Mouse (Mus musculus) urinary bladder, postnatal 10 days (tissue): ENCODE data around the gene St13.

Experiments used
- DNase-seq: peaks from one replicate; pipeline ENCODE4 v3.0.0; 2022; ENCODE audit warnings: low spot score

The St13 gene

DNA sequence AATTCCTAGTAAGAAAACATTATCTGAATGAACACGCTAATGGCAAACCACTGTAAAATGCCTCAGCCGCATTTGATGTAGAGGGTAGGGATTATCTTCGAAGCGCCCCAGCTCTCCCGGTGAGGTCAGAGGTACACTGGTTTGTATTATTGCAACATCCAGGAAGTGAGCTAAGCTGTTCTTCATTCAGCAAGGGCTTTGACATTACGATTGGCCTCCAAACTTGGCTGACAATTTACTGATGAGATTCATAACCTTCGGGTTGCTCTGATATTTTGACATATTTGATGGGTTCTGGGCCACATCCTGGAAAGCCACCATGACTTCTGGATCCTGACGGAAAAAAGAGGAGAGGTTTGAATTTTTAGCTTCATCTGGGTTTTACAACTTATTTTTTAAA is 34.6 kb downstream of the St13 start:
- DNase-seq, result no peak

DNA sequence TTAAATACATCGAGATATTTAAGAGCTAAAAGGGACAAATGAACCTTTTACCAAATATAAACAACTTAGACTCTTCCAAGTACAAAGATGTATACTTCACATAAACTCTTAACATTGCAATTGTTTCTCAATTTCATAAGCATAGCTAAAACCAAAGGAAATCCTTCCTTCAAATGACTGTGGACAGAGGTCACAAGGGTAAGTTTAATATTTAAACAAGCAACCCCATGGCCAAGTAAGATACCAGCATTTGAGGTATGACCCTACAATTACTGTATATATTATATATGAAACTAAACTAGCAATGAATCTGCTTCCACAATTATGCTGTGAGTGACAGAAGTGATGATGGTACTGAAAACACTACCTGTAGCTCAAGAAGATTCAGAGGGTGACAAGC is 35.6 kb downstream of the St13 start:
- DNase-seq, result no peak

- DNase-seq, result no peak
These were observed 37.4 kb downstream of the St13 start for GRCm38 (mm10) chr15:81362501-81362900.

- no peak for DNase-seq
These were observed 38.4 kb downstream of the St13 start for GRCm38 (mm10) chr15:81361417-81362015.

- DNase-seq, result no peak
These were observed 38.9 kb downstream of the St13 start for GRCm38 (mm10) chr15:81361022-81361404.

DNA sequence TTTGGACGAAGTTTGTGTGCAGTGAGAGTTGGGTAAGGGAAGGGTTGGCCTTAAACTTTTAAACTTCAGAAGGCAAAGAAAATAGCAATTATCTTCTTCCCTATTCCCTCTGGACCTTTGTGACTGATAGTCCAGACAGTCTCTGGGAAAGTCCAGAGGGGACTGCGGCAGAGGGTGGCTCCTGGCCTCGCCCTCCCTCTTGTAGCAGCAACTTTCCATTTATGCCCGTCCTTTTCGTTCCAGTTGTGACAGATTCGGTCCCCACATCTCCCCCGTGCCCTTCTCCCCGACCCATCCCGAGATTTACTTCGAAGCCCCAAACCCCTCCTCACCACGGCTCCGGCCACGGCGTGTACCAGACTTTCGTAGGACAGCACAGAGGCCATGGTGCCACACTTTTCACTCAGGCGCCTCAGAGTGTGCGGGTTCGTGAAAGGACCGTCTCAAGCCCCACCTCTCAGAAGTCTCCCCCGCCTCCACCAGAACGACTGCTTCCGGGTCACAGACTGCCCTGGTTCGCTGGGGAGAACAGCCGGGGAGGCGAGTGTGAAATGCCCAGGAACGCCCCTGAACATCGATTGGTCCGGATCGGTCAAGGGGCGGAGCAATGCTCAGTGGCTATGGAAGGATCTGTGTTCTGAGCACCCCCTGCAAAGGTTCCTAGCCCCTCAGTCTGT is 39.4 kb downstream of the St13 start, which contains the start of gene Slc25a17:
Gene Slc25a17 (minus strand): TSS at position 468 of the 677 bp plus-strand sequence.
- peak; percentile 74 for DNase-seq

DNA sequence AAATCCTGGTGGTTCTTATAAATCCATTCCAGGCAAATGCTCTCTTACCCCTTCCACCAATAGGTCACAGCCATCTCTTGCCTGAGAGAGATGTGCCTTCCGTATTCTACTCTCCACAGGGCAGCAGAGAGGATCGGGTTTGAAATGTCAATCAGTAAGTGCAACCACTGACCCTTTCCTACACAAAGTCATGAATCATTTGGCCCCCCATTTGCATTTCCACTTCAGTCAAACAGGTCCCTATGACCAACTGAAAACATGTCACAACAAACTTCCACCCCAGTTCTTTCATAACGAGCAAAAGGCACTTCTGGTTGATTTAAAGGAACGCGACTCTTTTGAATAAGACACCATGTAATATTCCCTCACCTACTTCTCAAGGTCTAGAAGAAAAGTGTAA is 40.5 kb downstream of the St13 start:
- DNase-seq, result no peak

GRCm38 (mm10) chr15:81358943-81359342 is 40.9 kb downstream of the St13 start:
- DNase-seq, result no peak

DNA sequence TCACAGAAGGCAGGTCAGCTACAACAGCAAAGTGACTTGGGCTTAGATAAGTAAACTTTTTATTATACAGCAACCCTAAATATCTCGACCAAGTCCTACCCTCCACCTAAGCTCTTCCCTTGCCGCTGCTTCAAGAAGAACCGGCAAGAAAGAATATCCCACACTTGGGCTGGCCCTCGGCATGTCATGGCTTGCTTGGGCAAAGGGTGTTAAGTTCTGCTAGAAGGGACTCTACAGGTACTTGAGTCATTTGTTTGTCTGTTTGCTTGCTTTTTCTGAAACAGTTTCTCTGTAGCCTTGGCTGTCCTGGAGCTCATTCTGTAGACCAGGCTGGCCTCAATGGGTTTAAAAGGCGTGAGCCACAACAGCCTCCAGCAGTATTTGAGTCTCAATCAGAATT is 42.9 kb downstream of the St13 start:
- no peak for DNase-seq

DNA sequence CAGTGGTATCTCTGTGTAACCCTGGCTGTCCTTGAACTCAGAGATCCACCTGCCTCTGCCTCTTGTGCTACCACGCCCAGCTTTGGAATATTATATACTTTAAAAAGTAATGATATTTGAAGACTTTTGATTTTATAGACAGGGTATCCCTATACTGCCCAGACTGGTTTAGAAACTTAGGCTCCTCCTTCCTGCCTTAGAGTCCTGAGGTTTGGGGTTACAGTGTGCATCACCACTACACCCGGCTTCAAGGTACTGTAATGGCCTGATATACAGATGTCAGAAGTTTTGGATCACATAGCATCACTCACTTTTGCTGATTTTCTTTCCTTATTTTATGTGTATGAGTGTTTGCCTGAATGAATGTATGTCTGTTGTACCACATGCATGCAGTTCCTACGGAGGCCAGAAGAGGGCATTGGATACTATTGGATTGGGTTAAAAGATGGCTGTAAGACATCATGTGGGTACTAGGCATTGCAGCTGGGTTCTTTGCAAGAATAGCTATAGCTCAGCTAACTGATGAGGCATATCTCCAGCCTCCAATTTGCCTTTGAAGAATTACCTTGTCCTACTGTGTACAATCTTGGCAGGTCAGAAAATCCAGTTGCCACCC is 44.6 kb downstream of the St13 start:
- DNase-seq, result no peak

DNA sequence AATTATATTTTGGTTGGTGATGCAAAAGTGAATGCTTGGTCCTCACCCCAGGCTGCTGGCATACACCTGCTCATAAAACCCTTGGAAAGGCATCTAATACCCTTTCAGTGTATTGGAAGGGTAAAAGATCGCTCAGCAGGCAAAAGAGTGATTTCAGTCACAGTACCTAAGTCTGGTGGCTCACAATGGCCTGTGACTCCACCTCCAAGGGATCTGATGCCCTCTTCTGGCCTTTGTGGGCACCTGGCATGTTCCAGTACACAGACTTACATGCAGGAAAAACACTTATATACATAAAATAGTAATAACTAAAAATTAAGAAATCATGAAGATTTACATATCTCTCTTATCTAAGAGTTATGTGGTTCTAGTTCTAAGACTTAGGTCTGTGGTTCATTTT is 47.2 kb downstream of the St13 start:
- DNase-seq, result no peak

GRCm38 (mm10) chr15:81350401-81350800 is 49.5 kb downstream of the St13 start:
- no peak for DNase-seq

GRCm38 (mm10) chr15:81348366-81348765 is 51.5 kb downstream of the St13 start:
- no peak for DNase-seq

- DNase-seq, result no peak
These were observed 52.4 kb downstream of the St13 start for GRCm38 (mm10) chr15:81347466-81347865.

DNA sequence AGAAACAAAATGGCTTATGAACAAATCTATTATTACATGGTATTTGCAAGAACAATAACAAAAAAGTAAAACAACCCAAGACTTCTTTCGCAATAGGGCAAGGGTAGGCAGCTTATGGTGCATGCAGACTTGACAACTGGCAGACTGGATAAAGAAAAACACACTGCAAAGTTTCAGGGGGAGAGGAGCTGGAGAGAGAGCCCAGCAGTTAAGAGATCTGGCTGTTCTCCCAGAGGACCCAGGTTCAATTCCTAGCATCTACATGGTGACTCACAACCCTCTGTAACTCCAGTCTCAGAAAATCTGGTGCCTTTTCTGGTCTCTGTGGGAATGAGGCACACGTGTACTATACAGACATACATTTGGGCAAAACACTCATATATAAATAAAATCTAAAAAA is 58.5 kb downstream of the St13 start:
- no peak for DNase-seq

DNA sequence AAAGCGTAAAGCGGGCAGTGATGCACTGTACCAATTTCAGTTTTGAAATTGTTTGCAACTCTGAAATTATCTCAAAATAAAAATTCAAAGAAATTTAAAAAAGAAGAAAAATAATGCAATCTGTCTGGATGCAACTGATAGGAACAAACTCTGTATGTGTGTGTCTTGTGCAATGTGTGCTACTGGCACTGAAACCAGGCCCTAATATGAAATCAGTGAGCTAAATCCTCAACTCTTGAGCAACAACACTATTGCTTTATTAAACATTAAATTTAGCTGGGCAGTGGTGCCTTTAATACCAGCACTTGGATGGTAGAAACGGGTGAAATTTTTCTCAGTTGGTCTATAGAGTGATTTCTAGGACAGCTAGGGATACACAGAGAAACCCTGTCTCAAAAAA is 60.7 kb downstream of the St13 start:
- DNase-seq, result no peak

- no peak for DNase-seq
These were observed 63.4 kb downstream of the St13 start for GRCm38 (mm10) chr15:81336466-81336865.

DNA sequence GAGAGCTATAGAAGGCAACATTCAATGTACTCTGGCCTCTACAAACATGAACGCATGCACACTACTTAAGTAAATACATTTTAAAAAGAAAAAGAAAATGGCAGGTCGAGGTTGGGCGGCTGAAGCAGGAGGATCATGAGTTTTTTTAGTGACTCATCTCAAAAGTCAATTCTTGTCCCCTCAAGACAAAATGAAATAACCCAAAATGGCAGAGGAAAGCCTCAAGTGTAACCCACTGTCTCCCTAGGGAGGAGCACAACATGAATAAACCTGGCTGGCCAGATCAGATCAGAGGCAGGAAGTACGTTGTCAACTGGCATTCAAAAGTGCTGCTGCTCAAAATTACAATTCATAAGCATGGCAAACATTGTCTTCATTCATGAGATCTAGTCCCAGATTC is 67.4 kb downstream of the St13 start:
- DNase-seq, result no peak

DNA sequence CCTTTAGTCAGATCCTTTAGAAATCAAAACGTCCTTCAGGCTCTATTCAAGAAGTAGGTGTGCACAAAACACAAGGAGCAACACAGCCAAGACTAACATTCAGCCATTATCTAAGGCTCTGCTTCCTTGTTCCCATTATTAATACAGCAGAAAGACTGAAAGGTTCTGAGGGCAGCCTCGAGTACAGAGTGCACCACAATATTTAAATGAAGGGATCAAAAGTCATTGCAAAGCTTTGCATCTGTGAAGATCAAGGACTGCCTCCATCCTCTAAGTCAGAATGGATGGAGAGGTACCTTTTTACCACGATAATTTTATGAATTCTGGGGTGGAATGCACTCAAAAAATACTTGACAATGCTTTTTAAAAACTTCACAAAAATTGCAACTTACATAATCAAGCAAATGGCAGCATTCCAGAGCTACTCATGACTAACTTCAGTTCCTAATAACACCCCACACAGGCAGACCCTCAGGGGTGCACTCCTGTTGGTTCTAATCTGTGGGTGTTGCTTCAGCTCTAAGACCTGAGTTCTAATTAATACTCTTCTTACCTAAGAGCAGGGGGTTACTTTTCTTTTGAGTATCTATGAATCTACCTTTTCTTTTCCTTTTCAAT is 69.0 kb downstream of the St13 start:
- DNase-seq, result no peak

DNA sequence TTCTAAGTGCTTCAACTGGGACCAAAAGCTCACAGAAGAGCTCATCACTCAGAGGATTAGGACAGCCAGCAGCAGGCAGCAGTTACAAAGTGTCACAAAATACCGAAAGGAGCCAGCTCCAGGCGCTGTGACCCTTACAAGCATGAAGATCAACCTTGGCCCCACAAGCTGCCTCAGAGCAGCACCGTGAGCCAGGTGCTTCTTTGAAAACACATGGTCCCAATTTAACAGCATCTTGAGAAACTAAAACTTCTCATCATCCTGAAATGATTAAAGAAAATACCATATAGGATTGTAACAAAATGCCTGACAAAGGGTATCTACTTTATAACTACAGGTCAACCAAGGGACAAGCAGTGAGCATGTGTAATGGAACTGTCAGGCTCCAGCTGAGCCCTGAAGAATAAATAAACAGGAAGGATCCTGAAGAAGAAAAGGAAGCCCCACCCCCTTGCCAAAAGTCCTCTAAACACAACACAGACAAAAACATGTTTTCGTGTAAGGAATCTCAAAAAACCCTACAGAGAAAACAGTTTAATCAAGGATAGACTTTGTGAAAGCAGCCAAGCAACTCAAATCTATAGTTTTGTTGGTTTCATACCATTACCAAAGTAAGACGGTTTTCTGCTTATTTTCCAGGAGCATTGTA is 70.0 kb downstream of the St13 start:
- no peak for DNase-seq

DNA sequence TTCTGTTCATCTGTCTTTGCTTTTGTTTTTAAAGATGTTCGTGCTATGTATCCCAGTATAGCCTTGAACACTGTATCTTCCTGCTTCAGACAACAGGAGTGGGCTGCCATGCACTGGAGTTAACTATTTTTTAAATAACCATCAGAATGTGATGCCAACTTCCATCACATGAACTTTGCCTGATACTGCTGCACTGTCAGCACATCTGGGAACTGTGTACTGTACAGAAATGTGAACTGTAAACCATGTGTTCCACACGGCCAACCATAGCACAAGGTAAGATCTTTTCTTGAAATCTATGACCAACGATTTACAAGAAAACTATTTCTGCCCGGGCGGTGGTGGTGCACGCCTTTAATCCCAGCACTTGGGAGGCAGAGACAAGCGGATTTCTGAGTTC is 72.4 kb downstream of the St13 start:
- DNase-seq, result no peak

- DNase-seq, result no peak
These were observed 74.9 kb downstream of the St13 start for GRCm38 (mm10) chr15:81324979-81325378.

DNA sequence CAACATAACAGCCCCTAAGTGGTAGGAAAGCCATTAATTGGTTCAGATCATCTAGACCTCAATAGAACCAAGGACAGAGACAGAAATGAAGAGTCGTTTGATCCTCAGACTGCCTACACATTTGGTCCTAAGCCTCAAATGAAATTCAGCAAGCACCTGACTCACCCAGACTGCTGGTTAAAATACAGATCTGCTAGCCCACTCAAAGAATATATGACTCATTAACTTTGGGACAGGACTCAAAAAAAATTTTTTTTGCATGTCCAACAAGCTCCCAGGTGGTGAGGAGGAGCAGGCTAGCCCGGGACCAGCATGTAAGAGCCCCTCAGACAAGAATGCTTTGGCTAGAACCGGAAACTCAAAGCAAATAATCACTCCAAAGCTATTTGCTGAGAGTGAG is 79.7 kb downstream of the St13 start:
- no peak for DNase-seq
